Mouse (Mus musculus): ENCODE data around the gene Gm29427.
A peak's percentile ranks its signal among the peaks of the same experiment; 100 is the strongest.

Gene Gm29427

GRCm38 (mm10) chr1:130715561-130716217 is at the start of gene Gm29427:
Gene Gm29427 (minus strand): TSS chr1:130715799.
- DNase-seq (ENCODE audit: low spot score in 2 of 2), result peak; percentile 92 to 95

DNA sequence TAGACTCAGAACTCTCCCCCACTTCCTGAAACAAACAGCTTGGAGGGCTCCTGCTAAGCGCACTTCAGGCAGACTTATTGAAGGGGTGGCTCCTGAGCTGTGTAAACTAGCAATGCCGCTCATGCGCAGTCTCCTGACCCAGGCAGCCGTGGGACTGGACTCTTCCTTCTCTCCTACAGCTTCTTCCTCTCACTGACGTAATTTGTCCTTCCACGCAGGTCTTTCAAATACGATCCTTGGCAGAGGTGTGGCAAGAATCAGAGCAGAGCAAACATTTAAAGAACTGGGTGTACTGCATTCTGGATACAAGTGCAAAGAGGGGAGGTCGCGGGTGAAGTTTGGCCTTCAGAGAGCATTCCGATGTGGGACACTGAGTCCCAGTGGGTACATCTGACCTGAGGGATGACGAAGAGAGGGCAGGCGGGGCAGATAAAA is 48.4 kb upstream of the Gm29427 start:
- no peak for DNase-seq (ENCODE audit: low spot score in 2 of 2)

GRCm38 (mm10) chr1:130762045-130762760 is 46.6 kb upstream of the Gm29427 start:
- no peak for DNase-seq (ENCODE audit: low spot score in 2 of 2)

DNA sequence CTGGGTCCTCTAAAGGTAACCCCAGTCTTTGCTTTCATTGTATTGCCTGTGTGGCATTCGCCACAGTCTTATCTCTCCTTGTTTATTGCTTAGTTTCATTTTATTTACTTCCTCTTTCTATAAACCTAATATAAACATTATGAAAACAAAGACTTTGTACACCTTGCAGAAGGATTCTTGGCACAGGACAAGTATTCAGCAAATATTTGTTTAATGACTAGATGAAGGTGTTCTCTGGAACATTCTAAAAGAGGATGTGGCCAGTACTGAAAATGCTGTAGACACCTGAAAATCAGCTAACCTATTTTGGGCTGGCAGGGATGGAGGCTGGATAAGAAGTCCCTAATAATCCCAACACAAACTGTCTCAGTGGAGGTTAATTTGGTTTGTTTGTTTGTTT is 46.0 kb upstream of the Gm29427 start:
- no peak for DNase-seq (ENCODE audit: low spot score in 2 of 2)

- no peak for DNase-seq (ENCODE audit: low spot score in 2 of 2)
These were observed 44.1 kb upstream of the Gm29427 start for GRCm38 (mm10) chr1:130759689-130760088.

DNA sequence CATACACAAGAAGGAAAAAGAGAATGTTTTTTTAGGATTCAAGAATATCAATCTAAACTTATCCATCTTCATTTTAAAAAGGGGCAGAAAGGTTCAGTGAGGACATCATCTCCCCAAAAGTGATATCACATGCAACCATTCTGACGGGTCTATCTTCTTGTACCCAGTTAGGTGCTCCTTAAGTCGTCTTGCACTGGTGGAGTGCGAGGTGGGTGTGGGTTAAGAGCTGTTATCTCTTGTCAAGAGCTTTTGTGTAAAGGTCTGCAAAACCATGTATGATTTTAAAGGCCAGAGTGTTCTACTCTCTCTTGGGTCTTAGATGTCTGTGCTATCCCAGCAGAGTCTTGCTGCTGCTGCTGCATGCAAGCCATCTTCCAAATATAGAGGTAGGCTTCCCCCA is 31.2 kb upstream of the Gm29427 start:
- DNase-seq (ENCODE audit: low spot score in 2 of 2), result no peak

GRCm38 (mm10) chr1:130745591-130745990 is 30.0 kb upstream of the Gm29427 start:
- DNase-seq (ENCODE audit: low spot score in 2 of 2), result no peak

DNA sequence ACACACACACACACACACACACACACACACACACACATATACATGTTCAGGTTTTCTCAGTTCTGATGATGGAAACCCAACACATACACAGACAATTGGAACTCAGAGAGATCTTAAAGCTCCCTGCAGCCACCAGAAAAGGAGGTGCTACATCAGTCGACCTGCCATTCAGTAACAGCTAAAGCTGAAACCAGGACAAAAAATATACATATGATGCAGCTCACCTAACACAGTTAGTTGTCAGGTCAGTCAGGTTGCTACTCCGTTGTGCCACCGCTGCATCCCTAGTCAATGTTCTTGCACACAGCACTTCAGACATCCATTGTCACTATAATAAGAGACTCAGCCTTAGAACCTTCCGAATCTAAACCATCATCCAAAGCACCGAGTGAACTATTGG is 29.4 kb upstream of the Gm29427 start:
- no peak for DNase-seq (ENCODE audit: low spot score in 2 of 2)

DNA sequence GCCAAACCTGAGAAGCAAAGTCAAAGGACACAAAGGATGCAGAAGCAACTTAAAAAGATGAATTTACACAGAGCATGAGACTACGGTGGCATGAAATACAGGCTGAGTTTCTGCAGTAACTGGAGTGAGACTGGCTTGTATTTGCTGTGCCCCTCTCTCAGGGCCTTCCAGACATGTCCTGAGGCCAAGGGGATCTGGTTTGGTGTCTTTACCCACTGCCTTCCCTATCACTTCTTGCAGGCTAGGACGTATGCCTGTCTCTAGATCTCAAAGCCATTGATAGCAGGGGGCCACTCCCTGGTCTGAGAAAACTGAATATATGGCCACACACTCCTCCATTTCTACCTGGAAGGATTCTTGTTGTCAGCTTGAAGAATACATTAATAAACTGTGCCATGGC is 28.6 kb upstream of the Gm29427 start:
- DNase-seq (ENCODE audit: low spot score in 2 of 2), result no peak

DNA sequence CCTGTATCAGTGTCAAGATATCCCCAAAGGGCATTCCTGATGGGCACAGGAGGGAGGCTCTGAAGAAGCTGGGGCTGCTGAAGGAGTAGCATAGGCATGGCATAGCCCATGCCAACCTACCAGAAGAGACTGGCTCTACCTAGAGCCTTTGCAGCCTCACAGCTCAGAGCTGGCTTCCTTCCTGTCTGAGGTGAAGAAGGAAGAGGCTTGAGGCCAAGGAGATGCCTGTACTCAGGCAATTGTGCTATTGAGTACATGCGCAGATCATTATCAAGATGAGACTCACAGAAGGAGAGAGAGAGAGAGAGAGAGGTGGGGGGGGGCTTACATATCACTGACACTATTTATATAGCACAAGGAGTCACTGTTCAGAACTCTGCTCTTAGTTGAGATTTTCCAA is 28.2 kb upstream of the Gm29427 start:
- DNase-seq (ENCODE audit: low spot score in 2 of 2), result no peak

GRCm38 (mm10) chr1:130742201-130742600 is 26.6 kb upstream of the Gm29427 start:
- DNase-seq (ENCODE audit: low spot score in 2 of 2), result no peak

DNA sequence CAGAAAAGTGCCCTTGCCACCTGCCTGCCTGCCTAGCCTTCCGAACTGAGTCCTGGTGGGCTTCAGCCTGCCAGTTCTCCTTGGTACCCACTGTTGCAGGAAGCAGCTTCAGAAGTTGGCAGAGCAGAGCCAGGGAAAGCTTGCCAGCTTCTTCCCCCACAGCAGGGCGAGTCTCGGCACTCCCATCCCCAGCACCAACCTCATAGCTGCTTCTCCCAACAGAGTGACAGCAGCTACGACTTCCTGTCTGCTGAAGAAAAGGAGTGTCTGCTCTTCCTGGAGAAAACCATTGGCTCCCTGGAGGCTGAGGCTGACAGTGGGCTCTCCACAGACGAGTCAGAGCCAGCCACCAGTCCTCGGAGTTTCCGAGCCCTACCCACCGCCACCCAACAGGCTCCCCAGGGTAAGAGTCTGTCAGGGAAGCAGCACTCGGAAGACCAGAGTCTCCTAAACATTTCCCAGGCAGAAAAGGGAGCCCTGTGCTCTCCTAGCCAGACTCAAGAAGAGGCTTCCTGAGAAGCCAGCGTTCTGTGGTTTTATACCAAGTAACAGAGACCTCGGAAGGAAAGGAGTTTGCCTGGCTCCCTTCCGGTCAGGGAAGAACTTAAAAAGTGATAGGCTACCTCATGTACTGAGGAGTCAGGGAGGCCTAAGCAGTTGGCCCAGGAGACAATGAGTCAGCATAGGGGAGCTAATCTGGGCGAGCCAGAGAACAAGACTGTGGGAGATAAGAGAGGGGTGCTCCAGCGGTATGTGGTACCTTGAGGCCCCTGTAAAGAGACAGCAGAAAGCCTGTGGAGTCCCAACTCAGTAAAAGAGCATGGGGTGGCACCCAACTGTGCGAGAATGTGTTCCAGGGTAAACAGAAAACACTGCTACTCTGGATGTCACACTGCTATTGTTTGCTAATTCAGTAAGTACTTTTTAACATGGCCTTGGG is 25.5 kb upstream of the Gm29427 start:
- no peak for DNase-seq (ENCODE audit: low spot score in 2 of 2)

GRCm38 (mm10) chr1:130740227-130740648 is 24.6 kb upstream of the Gm29427 start:
- DNase-seq (ENCODE audit: low spot score in 2 of 2), result no peak

- DNase-seq (ENCODE audit: low spot score in 2 of 2), result no peak
These were observed 24.0 kb upstream of the Gm29427 start for GRCm38 (mm10) chr1:130739636-130740035.

- no peak for DNase-seq (ENCODE audit: low spot score in 2 of 2)
These were observed 23.0 kb upstream of the Gm29427 start for GRCm38 (mm10) chr1:130738551-130739106.

- DNase-seq (ENCODE audit: low spot score in 2 of 2), result no peak
These were observed 22.3 kb upstream of the Gm29427 start for GRCm38 (mm10) chr1:130737916-130738315.

DNA sequence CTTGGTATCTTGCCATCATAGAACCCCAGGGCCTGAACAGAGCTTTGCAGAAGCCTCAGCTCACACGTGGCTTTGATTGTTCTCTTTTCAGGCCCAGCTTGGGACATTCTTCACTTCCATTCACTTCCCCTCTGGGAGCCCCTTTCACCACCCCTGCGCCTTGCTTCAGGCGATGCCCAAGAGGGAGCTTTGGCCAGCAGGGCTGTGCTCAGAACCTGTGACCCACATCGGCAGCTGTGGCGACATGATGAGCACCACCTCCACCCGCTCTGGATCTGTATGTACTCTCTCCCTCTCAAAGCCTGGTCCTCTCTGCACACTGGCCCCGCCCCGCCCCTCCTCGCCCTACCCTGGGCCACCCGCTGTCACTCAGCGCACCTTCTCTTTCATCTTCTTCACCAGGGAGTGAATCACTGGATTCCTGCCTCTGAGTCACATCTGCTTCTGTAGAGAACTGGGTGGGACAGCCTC is 21.8 kb upstream of the Gm29427 start:
- no peak for DNase-seq (ENCODE audit: low spot score in 2 of 2)

DNA sequence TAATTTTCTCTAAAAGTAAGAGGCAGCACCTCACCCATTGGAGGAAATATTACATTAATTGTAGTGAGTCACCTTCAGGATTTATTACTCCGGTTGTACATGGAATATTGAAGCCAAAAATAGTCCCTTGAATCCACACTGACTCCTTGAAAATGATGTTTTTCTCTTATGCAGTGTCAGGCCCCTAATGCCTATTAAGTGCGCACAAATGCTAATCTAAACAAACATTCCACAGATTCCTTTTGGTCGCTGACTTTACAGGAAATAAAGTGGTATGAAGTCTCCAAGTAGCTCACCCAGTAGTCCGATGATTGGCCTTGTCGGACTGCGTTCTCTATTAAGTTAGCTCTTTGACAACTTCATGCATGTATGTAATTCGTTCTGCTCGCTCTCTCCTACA is 19.3 kb upstream of the Gm29427 start:
- DNase-seq (ENCODE audit: low spot score in 2 of 2), result no peak

- no peak for DNase-seq (ENCODE audit: low spot score in 2 of 2)
These were observed 18.9 kb upstream of the Gm29427 start for GRCm38 (mm10) chr1:130734452-130734851.

- DNase-seq (ENCODE audit: low spot score in 2 of 2), result no peak
These were observed 18.1 kb upstream of the Gm29427 start for GRCm38 (mm10) chr1:130733671-130734070.

GRCm38 (mm10) chr1:130732706-130733658 is 17.4 kb upstream of the Gm29427 start:
- no peak for DNase-seq (ENCODE audit: low spot score in 2 of 2)
